Mouse (Mus musculus): ENCODE results near the gene Kif19a. TPM values are rescaled to one million over a fixed set of nuclear protein-coding genes. Genes with fewer than 3 reads are reported as not detected.

The Kif19a gene
- total and polyA plus RNA-seq, 3 experiments: 0.48 to 0.66 (median 0.48) TPM

DNA sequence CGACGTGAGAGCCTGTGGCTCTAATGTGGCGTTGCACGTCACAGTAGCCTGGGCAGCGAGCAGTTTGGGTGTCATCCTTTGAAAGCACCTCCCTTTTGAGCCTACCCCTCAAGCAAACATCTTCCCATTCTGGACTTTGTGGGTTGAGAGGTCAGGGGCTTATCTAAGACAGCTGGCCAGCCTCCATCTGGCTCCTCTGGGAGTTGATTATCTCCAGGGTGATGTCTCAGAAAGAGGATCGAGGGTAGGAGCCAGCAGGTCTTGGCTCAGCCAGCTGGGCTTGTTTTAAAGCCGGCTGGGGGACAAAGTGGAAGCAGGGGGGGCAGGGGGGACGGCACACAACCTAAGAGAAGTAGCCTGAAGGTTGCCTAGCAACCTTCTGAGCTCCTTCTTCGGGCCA lies 14.9 kb downstream of the Kif19a start:
- DNase-seq: no peak

GRCm38 (mm10) chr11:114785892-114786291 lies 20.7 kb downstream of the Kif19a start:
- DNase-seq: no peak

DNA sequence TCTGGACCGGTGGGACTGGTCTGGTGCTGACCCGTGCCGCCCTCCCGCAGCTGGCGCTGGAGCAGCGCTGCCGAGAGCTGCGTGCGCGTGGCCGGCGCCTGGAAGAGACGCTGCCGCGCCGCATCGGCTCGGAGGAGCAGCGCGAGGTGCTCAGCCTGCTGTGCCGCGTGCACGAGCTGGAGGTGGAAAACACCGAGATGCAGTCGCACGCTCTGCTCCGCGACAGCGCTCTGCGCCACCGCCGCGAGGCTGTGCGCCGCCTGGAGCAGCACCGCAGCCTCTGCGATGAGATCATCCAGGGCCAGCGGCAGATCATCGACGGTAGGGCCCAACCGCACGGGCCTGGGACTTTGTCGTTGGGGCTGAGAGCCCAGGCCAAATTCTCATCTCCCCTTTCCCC lies 21.1 kb downstream of the Kif19a start:
- peak; percentile 28 for DNase-seq

DNA sequence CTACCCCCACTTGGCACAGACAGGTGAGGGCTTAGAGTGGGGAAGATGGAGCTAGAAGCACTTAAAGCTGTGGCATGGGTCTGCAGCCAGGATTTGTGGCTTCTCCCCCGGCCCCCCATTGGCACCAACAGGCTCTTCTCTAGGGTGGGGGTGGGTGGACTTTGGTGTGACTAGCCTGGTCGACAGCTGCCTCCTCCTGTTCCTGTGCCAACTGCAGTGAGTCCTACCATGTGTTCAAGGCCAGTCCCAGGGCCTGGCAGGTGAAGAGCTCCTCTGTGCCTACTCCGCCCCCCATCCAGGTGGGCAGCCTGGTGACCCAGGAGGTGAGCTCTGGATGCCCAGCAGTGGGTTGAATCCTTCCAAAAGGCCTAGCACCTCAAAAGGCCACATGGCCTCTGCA lies 22.4 kb downstream of the Kif19a start:
- no peak for DNase-seq

GRCm38 (mm10) chr11:114789061-114789714 lies 24.0 kb downstream of the Kif19a start:
- peak; percentile 84 for DNase-seq

DNA sequence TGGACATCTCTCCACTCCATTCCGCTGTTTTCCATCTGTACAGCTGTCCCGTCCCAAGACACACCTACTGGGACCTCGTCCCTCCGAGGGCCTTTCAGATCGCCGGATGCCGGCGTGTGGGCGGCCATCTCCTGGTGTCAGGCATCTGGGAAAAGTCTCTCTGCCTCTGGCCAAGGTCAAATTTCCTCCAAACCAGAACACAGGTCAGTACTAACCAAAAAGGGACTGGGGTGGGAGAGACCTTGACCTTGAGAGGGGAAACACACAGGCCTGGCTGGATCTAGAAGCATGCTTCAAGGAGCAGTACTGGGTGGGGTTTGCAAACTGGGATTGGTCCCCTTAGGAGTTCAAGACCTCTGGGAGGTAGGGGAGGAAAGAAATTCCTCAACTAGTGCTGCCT lies 24.5 kb downstream of the Kif19a start:
- DNase-seq: peak; percentile 10

- no peak for DNase-seq
These were observed 25.0 kb downstream of the Kif19a start for GRCm38 (mm10) chr11:114790171-114790570.

DNA sequence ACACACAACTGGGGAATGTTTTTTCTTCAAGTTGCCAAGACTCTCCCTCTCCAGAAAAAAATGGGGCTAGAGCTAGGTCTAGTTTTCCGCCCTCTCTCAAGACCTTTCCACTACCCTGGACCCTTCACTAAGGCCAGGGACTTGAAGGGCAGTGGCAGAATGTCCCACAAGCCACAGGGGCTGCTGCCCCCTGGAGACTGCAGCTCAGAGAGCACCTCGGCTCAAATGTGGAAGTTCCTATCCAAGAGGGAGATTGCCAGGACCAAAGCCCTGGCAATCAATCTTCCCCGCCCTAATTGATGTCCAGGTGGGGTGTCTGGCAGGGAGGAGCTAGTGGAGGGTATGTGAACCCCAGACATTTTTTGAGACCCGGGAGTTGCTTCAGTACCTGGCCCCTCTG lies 25.7 kb downstream of the Kif19a start:
- DNase-seq: no peak

DNA sequence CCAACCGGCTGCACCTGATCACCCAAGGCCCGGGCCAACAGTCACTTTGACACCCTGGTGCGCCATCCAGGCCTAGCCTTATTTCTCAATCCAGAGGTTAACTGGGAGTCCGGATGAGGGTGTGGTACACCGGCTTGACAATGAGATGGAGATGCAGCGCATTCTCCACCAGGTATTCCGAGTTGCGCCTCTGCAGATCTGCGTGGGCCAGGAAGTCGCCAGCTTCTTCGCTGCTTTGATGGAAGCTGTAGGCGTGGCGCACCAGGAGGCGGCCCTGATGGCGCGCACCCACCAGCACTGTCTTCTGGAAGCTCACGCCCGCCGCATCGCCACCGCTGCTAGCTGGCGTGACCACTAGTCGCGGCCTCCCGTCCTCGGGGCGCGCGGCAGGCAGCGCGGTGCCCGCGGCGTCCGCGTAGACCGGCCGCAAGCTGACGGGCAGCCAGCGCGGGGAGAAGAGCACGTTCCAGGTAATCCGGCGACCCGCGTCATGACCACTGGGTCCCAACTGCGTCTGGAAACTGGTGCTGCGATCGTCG lies 26.2 kb downstream of the Kif19a start:
- peak; percentile 8 for DNase-seq

- no peak for DNase-seq
These were observed 26.8 kb downstream of the Kif19a start for GRCm38 (mm10) chr11:114791891-114792411.

GRCm38 (mm10) chr11:114792931-114793494 lies 27.8 kb downstream of the Kif19a start:
- DNase-seq: no peak

- no peak for DNase-seq
These were observed 28.8 kb downstream of the Kif19a start for GRCm38 (mm10) chr11:114793868-114794545.

GRCm38 (mm10) chr11:114794691-114795090 lies 29.5 kb downstream of the Kif19a start:
- no peak for DNase-seq

- DNase-seq: peak; percentile 40
These were observed 30.1 kb downstream of the Kif19a start for GRCm38 (mm10) chr11:114795231-114795746.

DNA sequence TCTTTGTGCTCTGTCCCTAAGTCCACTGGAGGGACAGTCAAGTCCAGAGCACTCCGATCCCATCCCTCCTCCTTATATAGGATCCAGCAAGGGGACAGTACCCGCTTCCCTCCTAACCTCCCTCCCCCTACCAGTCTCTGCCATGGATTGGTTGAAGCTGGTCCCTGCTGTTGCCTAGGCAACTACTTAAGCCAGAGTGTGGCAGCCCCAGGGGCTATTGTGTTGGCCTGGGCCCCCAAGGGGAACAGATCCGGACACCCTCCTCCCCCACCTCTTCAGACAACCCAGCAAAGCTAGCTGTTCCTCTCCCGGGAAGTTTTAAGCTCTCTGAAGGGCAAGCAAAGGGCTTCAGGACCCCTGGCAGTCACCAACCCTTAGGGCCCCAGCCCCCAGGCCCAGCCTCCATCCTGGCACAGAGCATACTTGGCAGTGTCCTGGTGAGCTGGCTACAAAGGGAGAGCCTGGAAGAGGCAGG lies 30.7 kb downstream of the Kif19a start, which contains the start of gene Btbd17:
TSS of gene Btbd17 (minus strand) at position 98 of the 475 bp plus-strand sequence.
- no peak for DNase-seq

GRCm38 (mm10) chr11:114797176-114797575 lies 32.0 kb downstream of the Kif19a start:
- DNase-seq: no peak

DNA sequence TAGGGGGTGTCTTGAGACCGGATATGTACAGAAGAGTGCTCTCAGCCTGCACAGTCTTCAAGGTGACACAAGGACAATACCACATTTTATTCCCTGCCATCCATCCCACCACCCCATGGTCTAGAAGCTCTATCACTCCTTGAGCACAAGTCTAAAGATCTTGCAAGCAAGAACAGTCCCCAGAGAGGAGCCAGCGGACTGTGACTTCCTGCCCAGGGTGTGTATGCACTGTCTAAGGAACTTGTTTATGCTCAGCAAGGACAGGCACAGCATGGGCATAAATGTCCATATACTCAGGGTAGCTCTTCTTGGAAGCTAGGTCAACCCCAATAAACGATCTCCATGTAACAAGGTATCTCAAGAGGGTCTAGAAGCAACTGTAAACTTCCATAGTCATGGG lies 32.8 kb downstream of the Kif19a start:
- DNase-seq: no peak

GRCm38 (mm10) chr11:114798624-114799023 lies 33.4 kb downstream of the Kif19a start, which contains the start of gene Gpr142:
Gene Gpr142, plus strand, starts transcription at chr11:114798924.
- no peak for DNase-seq

GRCm38 (mm10) chr11:114801906-114802305 lies 36.7 kb downstream of the Kif19a start:
- no peak for DNase-seq

DNA sequence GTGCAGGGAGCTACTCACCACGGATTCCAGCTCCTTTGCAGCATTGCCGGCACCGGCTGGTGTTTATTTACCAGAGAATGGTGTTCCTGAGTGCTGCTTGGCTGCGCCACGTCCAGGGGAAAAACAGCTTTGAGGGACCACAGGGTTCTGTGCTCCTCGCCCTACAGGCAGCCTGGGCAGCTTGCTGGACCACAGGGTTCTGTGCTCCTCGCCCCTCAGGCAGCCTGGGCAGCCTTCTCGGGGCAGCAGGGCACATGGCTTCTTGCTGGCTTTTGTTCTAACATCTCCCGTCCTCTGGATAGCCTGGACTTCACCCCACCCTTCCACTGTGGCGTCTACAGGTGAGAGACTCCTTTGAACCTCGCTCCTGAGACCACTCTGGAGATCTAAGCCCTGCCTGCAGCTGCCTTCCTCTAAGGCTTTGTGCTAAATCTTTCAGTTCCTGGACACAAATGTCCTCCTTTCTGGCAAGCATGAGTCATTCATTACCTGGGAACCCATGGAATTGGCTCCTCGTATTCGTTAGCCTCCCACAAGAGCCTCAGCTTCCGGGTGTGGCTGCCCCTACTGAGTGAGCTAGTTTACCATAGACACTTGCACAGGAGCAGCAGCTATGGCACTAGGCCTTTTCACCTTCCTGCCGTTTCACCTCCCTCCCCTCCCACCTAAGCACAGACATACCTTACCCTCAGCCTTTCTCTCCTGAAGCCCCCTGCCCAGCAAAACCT lies 37.5 kb downstream of the Kif19a start:
- no peak for DNase-seq

DNA sequence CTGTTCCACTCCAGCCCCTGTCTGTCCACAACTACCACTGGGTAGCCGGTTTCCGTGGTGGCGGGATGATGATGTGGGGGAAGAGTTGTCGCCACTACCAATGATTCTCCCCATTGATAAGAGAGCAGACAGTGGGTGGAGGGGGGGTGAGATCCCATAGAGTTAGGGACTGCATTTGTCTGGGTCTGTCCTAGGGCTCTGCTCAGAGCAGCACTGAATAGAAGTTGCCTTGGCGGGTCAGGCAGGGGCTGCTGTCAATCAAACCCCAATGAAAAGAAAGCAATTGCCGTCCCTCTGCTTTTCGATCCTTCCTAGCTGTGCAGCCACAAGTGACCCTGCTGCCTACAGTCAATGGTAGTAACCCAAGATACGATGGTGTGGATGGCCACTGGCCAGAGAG lies 38.8 kb downstream of the Kif19a start:
- DNase-seq: no peak

DNA sequence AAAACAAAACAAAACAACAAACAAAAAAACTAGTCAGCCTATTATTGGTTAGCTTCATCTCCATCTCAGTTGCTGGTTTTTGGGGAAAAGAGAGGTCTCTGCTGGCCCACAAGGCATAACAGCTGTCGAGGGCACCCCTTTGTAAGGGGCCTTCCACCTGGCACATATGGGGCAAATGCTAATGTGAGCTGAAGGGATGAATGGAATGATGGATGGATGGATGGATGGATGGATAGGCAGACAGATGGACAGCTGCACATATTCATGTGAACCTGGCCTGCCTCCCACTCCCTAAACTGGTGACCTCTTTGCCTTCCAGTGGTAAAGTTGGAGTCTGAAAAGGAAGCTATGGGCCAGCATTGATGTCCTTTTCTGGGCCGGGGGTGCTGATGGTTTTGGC lies 41.8 kb downstream of the Kif19a start:
- no peak for DNase-seq
